Mouse (Mus musculus) liver, adult 2 months (tissue): Measurements from ENCODE around the gene 1700028K03Rik.

Source experiments
- CTCF ChIP-seq: fragments of 200-500 bp; IDR thresholded peaks from 2 replicates; pipeline ENCODE4 v1.5.1; 2011; ENCODE audit warnings: low read depth, low read length, control low read depth
- POLR2A ChIP-seq: fragments of 200-500 bp; IDR thresholded peaks from 2 replicates; pipeline ENCODE4 v1.6.1; 2011; ENCODE audit warnings: low read length, control low read depth; ENCODE audit not compliant: insufficient read depth; ENCODE audit errors: extremely low read depth

DNA sequence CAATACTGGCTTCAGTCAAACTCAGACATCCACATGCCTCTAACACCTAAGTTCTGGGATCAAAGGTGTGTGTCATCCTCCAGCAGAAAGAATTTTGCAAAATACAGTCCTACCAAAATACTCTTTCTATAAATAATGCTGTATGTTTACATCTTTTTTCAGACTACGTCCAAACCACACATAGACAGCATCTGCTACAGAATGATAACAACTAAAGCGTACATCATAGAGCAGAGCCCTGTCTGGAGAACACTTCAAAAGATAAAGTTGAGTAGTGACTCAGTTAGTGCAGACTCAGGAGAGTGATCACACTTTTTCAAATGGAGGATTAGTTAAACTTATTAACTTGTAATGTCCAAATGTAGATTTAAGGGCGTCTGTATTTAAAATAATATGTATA is 13.4 kb downstream of the 1700028K03Rik start:
- TF ChIP-seq CTCF (no peak), POLR2A (no peak)
